Mouse (Mus musculus): ENCODE data around the gene Mvp. TPM values are rescaled to one million over a fixed set of nuclear protein-coding genes. Genes with fewer than 3 reads are reported as not detected.

Gene Mvp
- total RNA-seq, 2 experiments from 2014 or later: 45.3 to 50.1 TPM

- DNase-seq: no peak
- intact Hi-C loops (cut with DNase I): no loop called here
These were observed 10.1 kb downstream of the Mvp start for GRCm38 (mm10) chr7:127004122-127004875.

- DNase-seq: no peak
- intact Hi-C loops (cut with DNase I): no loop called here
These were observed 10.8 kb downstream of the Mvp start for GRCm38 (mm10) chr7:127003620-127004019.

- intact Hi-C loops (cut with DNase I): no loop called here
- DNase-seq: no peak
These were observed 14.9 kb downstream of the Mvp start for GRCm38 (mm10) chr7:126999568-126999967.

DNA sequence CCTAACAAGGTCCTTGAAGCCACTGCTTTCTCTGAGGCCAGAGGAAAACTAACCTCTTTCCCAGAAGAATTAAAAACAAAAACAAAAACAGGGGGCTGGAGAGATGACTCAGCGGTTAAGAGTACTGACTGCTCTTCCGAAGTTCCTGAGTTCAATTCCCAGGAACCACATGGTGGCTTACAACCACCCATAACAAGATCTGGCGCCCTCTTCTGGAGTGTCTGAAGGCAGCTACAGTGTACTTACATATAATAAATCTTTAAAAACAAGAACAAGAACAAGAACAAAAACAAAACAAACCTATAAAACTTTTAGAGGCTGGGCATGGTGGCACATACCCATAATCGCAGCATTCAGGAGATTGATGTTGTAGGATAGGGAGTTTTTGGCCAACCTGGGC lies 18.0 kb downstream of the Mvp start:
- intact Hi-C loops (cut with DNase I): no loop called here
- DNase-seq: no peak

- intact Hi-C loops (cut with DNase I): no loop called here
- no peak for DNase-seq
These were observed 25.6 kb downstream of the Mvp start for GRCm38 (mm10) chr7:126988816-126989215.

- peak; percentile 62 to 68 for DNase-seq
- intact Hi-C loops (cut with DNase I): loop anchor here (2.0 kb wide), 1 partner anchor 118 kb away; no protein-coding TSS in a partner anchor
These were observed 28.1 kb downstream of the Mvp start for GRCm38 (mm10) chr7:126986319-126986718.

GRCm38 (mm10) chr7:126984667-126985444 lies 29.6 kb downstream of the Mvp start:
- intact Hi-C loops (cut with DNase I): no loop called here
- DNase-seq: no peak

DNA sequence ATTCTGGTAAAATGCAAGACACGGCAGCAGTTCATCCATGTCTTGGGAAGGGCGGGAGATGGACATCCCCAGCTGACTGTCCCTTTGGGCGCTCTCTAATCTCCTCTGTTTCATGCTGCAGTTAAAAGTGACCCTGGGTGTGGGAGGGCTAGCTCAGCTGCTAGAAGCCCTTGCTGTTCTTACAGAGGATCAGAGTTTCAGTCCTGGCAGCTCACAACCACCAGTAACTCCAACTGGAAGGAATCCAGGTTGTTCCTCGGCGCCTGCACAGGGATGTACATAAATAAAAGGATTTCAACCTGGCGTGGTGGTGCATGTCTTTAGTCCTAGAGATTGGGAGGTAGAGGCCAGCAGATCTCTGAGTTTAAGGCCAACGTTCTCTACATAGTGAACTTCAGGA lies 31.3 kb downstream of the Mvp start:
- DNase-seq: no peak

DNA sequence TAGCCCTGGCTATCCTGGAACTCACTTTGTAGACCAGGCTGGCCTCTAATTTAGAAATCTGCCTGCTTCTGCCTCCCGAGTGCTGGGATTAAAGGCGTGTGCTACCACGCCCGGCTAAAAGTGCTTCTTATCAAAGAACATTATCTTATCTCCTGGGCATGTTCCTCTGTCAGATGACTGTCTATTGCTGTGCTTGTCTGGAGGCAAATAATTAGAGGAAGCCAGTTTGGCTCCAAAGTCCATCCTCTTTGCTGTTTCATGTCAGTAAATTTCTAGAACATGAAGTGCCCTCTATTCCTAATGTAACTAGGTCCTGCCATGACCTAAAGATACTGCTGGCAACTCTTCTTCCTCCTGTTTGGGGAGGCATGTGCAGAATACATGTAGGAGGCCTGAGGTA lies 32.4 kb downstream of the Mvp start:
- intact Hi-C loops (cut with DNase I): no loop called here
- no peak for DNase-seq

More for the DNA sequence above, 31.3 kb downstream of the Mvp start:
- intact Hi-C loops (cut with DNase I): no loop called here

GRCm38 (mm10) chr7:126981601-126982000 lies 32.8 kb downstream of the Mvp start:
- intact Hi-C loops (cut with DNase I): no loop called here
- no peak for DNase-seq

GRCm38 (mm10) chr7:126978841-126979240 lies 35.6 kb downstream of the Mvp start:
- intact Hi-C loops (cut with DNase I): no loop called here

DNA sequence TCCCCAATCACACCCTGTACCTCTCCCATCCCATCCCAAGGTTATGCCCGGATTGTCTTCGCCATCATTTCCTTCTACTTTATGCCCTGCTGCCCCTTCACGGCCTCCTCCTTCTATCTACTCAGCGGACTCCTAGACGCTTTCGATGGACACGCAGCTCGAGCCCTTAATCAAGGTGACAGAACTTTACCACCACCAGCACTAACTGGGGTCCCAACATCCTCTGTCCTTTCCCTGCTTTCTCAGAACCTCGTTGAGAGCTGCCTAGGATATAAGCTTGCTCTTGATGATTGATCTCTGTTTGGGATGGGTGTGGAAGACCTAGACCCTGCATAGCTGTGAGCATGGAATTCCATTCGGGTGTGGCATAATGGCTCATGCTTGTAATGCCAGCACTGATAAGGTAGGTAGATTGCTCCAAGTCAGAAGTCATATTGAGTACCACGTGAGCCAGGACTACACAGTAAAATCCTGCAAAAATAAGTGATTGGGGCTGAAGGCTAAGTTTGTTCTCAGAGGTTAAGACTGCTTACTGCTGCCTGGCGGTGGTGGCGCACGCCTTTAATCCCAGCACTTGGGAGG lies 37.5 kb downstream of the Mvp start:
- intact Hi-C loops (cut with DNase I): no loop called here
- DNase-seq: peak in 1 of 2 experiments; percentile 13

More at GRCm38 (mm10) chr7:126978841-126979240, 35.6 kb downstream of the Mvp start:
- no peak for DNase-seq

GRCm38 (mm10) chr7:126975950-126976866 lies 38.2 kb downstream of the Mvp start, which contains the start of gene Cdiptos:
Cdiptos (minus strand) TSS chr7:126976098.
- intact Hi-C loops (cut with DNase I): loop anchor here (2.0 kb wide), 2 partner anchors 25 to 41 kb away; partner anchors contain the start of genes Pagr1a, Pagr1b and Sez6l2
- peak; percentile 97 to 99 for DNase-seq

- intact Hi-C loops (cut with DNase I): loop anchor here (2.0 kb wide), 2 partner anchors 25 to 41 kb away; partner anchors contain the start of genes Pagr1a, Pagr1b and Sez6l2
- DNase-seq: no peak
These were observed 38.7 kb downstream of the Mvp start, which contains the start of gene Cdipt for GRCm38 (mm10) chr7:126975893-126975949. Cdipt (plus strand) TSS chr7:126975914.

DNA sequence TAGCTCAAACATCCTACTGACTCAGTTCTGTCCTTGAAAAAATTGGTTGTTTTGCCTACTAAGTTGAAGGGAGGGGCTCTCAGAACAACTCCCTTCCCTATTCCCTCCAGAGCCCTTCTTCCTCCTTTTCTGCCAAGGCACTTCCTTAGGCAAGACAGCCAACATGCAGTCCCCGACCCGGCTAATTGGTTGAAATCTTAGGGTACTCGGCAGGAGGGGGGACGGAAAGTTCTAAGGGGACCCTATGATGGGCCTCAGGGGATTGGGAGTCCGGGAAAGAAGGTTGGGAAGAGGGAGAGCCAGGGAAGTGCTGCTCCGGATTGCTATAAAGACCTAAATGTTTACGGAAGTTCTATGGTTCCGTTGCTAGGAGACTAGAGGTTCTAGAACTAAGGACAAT lies 38.9 kb downstream of the Mvp start:
- intact Hi-C loops (cut with DNase I): loop anchor here (2.0 kb wide), 2 partner anchors 25 to 41 kb away; partner anchors contain the start of genes Pagr1a, Pagr1b and Sez6l2
- DNase-seq: no peak

GRCm38 (mm10) chr7:126967361-126967760 lies 47.1 kb downstream of the Mvp start:
- intact Hi-C loops (cut with DNase I): no loop called here

DNA sequence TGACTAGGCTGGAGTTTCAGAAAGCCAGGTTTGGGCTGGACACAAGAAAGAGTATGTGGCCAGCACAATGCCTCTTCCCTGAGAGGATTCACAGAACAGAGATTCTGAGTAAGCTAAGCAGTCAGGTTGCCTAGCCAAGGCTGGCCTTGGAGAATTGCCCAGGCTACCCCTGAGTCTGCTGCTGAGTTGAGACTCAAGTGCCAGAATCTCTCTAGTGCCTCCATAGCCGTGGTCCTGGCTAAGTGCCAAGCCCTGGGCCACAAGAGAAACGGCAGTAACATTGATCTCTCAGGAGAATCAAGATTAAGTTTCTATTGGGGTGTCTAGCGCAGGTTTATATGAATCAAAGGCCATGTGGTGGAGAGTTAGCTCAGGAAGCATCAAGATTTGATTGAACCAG lies 48.9 kb downstream of the Mvp start:
- intact Hi-C loops (cut with DNase I): no loop called here
- DNase-seq: no peak

More at GRCm38 (mm10) chr7:126967361-126967760, 47.1 kb downstream of the Mvp start:
- no peak for DNase-seq

GRCm38 (mm10) chr7:126963548-126964286 lies 50.7 kb downstream of the Mvp start:
- intact Hi-C loops (cut with DNase I): loop anchor here (1.0 to 2.0 kb wide), 2 partner anchors 131 to 141 kb away; no protein-coding TSS in a partner anchor
- DNase-seq: peak; percentile 53

DNA sequence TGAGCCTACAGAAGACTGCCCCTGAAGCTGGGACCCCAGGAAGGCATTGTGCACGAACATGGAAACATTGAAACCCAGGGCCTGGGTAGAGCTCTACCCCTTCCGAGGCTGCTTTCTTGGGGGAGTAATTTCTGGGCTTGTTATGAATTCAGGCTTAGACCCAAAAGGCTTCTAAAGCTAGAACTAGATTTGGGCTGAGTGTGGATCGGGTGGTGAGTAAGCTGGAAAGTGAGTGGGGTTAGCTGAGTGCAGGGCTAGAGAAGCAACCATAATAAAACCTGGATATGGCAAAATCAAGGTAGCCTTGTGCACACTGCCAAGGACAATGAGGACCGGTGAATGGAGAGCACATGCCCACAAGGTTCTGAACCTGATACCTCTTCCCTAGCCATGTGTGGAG lies 52.5 kb downstream of the Mvp start:
- no peak for DNase-seq
- intact Hi-C loops (cut with DNase I): loop anchor here (2.0 kb wide), 1 partner anchor 129 kb away; no protein-coding TSS in a partner anchor

- intact Hi-C loops (cut with DNase I): no loop called here
- DNase-seq: no peak
These were observed 53.3 kb downstream of the Mvp start for GRCm38 (mm10) chr7:126961095-126961494.

Measured in heart, postnatal 10 days (tissue).